Mouse (Mus musculus): ENCODE results near the gene Cela1.
A peak's percentile ranks its signal among the peaks of the same experiment; 100 is the strongest.

- TF ChIP-seq POLR2A (IDR thresholded peaks at IDR 0.05; ENCODE audit: extremely low read depth, insufficient read depth, low read length): no peak
- TF ChIP-seq CTCF (IDR thresholded peaks at IDR 0.05; ENCODE audit: extremely low read depth, insufficient read depth, low read length): peak; percentile 97
Observed at GRCm38 (mm10) chr15:100683041-100683440, 4.7 kb downstream of the Cela1 start.
